Mouse (Mus musculus) heart, adult 2 months (tissue): ENCODE results near the gene Mphosph8. TPM values are rescaled to one million over a fixed set of nuclear protein-coding genes. Genes with fewer than 3 reads are reported as not detected.

ENCODE experiments used
- DNase-seq, 2 experiments: peaks; one replicate each; pipeline ENCODE4 v3.0.0; 2021
- H3K27ac ChIP-seq: fragments of 200-600 bp; 2 replicates; pipeline ENCODE4 v1.8.1; 2022
- H3K27me3 ChIP-seq: fragments of 200-500 bp; 2 replicates; pipeline ENCODE4 v1.6.1; 2012; ENCODE audit warnings: mild to moderate bottlenecking, low read length, inconsistent platforms, mixed read lengths; ENCODE audit not compliant: control insufficient read depth, insufficient read depth
- H3K36me3 ChIP-seq: fragments of 200-500 bp; 2 replicates; pipeline ENCODE4 v1.6.1; 2012; ENCODE audit warnings: low read length, inconsistent platforms; ENCODE audit not compliant: control insufficient read depth, insufficient read depth
- H3K4me1 ChIP-seq: fragments of 200-500 bp; 2 replicates; pipeline ENCODE4 v1.6.1; 2011; ENCODE audit warnings: low read length; ENCODE audit not compliant: control insufficient read depth, insufficient read depth
- H3K4me3 ChIP-seq: fragments of 200-600 bp; 2 replicates; pipeline ENCODE4 v1.8.1; 2022
- H3K79me2 ChIP-seq: fragments of 200-500 bp; replicated peaks from 2 replicates; pipeline ENCODE4 v1.6.1; 2012; ENCODE audit warnings: mild to moderate bottlenecking, inconsistent platforms, low read length, moderate library complexity, mixed read lengths; ENCODE audit not compliant: control insufficient read depth, insufficient read depth
- H3K9ac ChIP-seq: fragments of 200-500 bp; 2 replicates; pipeline ENCODE4 v1.6.1; 2012; ENCODE audit warnings: low read depth, mild to moderate bottlenecking, control low read depth, inconsistent platforms, low read length, mixed read lengths
- CTCF ChIP-seq: fragments of 200-600 bp; IDR thresholded peaks from 2 replicates; pipeline ENCODE4 v1.8.1; 2022; ENCODE audit warnings: antibody characterized with exemption, mild to moderate bottlenecking, moderate library complexity
- EP300 ChIP-seq: fragments of 200-500 bp; IDR thresholded peaks from 2 replicates; pipeline ENCODE4 v1.6.1; 2011; ENCODE audit warnings: low read depth, low read length, control low read depth; ENCODE audit not compliant: insufficient read depth
- POLR2A ChIP-seq: fragments of 200-500 bp; IDR thresholded peaks from 2 replicates; pipeline ENCODE4 v1.6.1; 2011; ENCODE audit warnings: mild to moderate bottlenecking, low read depth, low read length, control low read depth; ENCODE audit not compliant: insufficient read depth
- WGBS: fragments of 180-500 bp; shearing (Covaris S2); methylation state at CpG from one replicate; pipeline ENCODE4 v1.1.7; 2018; 5-methylcytosine and 5-hydroxymethylcytosine counted together
- intact Hi-C: fragments of 180-260 bp; cut with DNase I; formaldehyde crosslinking; loops from one replicate; pipeline ENCODE4 v1.15.1; 2025
- polyA plus RNA-seq: library from polyadenylated mRNA; depleted of rRNA; stranded (reverse); fragments of >200 nt; gene quantifications from 2 replicates; pipeline ENCODE4 v1.2.3, GENCODE M21; 2012
- total RNA-seq, 2 experiments: library from RNA; stranded (reverse); gene quantifications; 2 replicates each; pipeline ENCODE4 v1.2.3; 2021

Gene Mphosph8
- total and polyA plus RNA-seq, 3 experiments = 5.1 to 27.9 (median 25.5) TPM

DNA sequence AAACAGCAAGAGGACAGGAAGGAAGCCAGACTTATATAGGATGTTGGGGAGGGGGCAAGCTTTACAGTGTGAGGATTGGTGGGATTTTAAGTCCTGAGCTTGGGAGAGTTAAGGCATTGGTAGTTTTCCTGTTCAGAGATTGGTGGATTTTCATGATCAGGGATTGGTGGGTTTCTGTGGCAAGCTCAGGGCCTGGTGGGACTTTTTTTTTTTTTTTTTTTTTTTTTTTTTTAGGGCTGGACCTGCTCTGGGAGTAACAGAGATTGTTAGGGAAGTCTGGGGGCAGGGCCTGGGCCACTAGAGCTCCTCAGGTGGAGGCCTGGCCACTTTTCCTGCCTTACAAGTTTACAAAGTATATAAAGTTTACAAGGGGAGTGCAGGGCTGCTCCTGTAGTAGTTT is 18.6 kb upstream of the Mphosph8 start:
- H3K36me3 ChIP-seq = peaks cover 2% of the 10 kb centered on the region
- no peaks in the 10 kb centered on the region for H3K79me2 ChIP-seq
- no peak overlapping the region for H3K27ac ChIP-seq
- H3K4me1 ChIP-seq = no peaks in the 10 kb centered on the region
- H3K9ac ChIP-seq = no peak overlapping the region
- DNase-seq = no peak
- no peaks in the 10 kb centered on the region for H3K27me3 ChIP-seq
- no peak for TF ChIP-seq EP300
- no peak for TF ChIP-seq CTCF
- TF ChIP-seq POLR2A = no peak
- intact Hi-C loops = no loop called here
- H3K4me3 ChIP-seq = no peak overlapping the region

DNA sequence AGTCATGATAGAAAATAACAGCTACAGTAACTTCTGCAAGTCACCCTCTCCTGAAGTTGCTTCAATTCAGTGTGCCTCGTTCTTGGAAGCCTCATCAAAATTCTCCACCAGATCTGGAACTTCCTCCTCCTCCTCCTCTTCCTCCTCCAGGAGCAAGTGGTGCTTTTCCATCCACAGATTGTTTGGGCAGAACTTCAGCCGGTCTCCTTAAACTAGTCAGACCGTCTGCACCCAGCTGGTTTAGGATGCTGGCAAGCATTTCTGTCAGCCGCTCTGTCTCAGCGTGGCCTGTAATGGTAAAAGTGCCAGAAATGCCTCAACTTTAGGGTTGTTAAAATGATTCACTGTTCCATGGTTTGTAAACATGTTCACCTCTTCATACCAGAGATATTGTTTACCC is 2.4 kb upstream of the Mphosph8 start:
- Histone ChIP-seq H3K9ac (no peak overlapping the region), H3K27ac (no peak overlapping the region), H3K4me3 (no peak overlapping the region), H3K79me2 (no peaks in the 10 kb centered on the region), H3K4me1 (peaks cover 3% of the 10 kb centered on the region), H3K36me3 (peaks cover 3% of the 10 kb centered on the region; the same call in 1 of the 2 replicates), H3K27me3 (no peaks in the 10 kb centered on the region)
- TF ChIP-seq EP300 (no peak), POLR2A (no peak), CTCF (no peak)
- DNase-seq = peak; percentile 25 to 28
- intact Hi-C loops = loop anchor here (5.0 kb wide), 2 partner anchors 88 to 142 kb away; partner anchors contain the start of genes Cenpj and Parp4
- 49% methylated on average over 5 of the region's 5 CpGs for WGBS

DNA sequence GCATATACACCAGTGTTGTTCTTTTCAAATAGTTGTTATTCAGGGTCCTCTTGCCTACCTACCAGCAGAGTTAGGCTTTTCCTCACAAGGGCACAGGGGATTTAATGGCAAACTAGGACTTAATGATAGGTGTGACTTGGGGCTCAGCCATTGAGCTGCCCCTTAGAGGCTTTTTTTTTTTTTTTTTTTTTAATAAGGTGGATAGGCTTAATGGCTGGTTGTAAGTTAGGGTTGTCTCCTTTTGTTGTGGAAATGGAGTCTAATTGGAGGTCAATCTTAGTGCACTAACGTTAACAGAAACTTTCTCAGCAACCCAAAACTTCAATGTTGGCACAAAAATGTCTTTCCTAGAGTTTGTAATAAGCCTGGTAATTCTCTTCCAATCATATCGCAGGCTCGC is 1.1 kb upstream of the Mphosph8 start:
- Histone ChIP-seq H3K4me3 (no peak overlapping the region), H3K36me3 (peaks cover 3% of the 10 kb centered on the region; the same call in 1 of the 2 replicates), H3K4me1 (peaks cover 3% of the 10 kb centered on the region), H3K9ac (no peak overlapping the region), H3K27me3 (no peaks in the 10 kb centered on the region), H3K27ac (no peak overlapping the region), H3K79me2 (peaks cover 2% of the 10 kb centered on the region; the same call in 1 of the 2 replicates)
- no peak for DNase-seq
- intact Hi-C loops = loop anchor here (5.0 kb wide), 2 partner anchors 90 to 140 kb away; partner anchors contain the start of genes Cenpj and Parp4
- 87% methylated on average over 3 of the region's 3 CpGs for WGBS
- TF ChIP-seq POLR2A (no peak), CTCF (no peak), EP300 (no peak)

DNA sequence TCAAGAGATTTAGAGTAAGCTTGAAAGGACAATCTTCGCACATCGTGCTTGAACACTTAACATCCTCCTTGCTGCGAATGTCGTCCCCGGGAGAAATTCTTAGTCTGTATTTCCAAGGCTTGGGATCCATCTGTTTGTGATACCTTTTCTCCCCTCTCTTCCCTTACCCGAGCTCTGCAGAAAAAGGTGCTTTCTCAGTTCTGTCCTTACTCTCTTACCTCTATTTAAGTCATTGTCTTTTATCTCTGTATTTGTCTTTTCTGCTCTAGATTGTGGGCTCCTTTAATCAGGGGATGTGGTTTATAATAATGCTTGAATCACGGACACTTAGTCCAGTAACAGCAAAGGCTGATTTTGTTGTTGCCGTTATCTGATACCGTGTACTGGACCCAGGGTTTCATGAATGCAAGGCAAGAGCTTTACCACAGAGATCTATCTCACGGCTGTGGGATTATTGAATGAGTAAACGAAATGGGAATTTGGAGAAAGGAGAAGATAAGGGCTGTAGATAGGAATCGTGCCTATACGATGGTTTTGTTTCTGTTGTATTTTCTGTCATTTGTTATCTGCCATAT is 1.1 kb downstream of the Mphosph8 start:
- H3K4me3 ChIP-seq = peak overlapping the region; percentile 85
- H3K27me3 ChIP-seq = no peaks in the 10 kb centered on the region
- H3K36me3 ChIP-seq = peaks cover 6% of the 10 kb centered on the region
- H3K79me2 ChIP-seq = peaks cover 2% of the 10 kb centered on the region; the same call in 1 of the 2 replicates
- TF ChIP-seq POLR2A (no peak), EP300 (no peak), CTCF (no peak)
- intact Hi-C loops = loop anchor here (5.0 kb wide), 2 partner anchors 92 to 138 kb away; partner anchors contain the start of genes Cenpj and Parp4
- H3K27ac ChIP-seq = peak overlapping the region; percentile 89
- H3K9ac ChIP-seq = peak overlapping the region; percentile 87
- H3K4me1 ChIP-seq = peaks cover 3% of the 10 kb centered on the region
- 4% methylated on average over 13 of the region's 13 CpGs for WGBS
- DNase-seq = no peak

DNA sequence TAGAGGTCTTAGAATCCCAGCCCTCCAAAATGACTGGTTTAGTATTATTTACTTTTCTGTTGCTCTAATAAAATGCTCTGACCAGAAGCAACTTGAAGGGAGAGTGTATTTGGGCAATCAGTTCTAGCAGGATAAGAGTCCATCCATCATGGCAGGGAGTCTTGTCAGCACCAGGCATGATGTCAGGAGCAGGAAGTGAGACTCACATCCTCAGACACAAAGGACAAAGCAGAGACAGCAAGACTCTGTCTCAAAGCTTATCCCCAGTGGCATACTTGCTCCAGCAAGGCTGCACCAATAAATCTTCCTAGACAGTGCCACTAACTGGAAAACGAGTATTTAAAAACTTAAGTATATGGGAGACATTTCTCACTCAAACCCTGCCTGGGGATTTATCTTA is 17.4 kb downstream of the Mphosph8 start:
- no peaks in the 10 kb centered on the region for H3K79me2 ChIP-seq
- intact Hi-C loops = loop anchor here (5.0 kb wide), 1 partner anchor 107 kb away; no protein-coding TSS in a partner anchor
- TF ChIP-seq EP300 = no peak
- no peak for TF ChIP-seq POLR2A
- TF ChIP-seq CTCF = no peak
- WGBS = 44% methylated on average over 1 of the region's 1 CpGs
- no peak overlapping the region for H3K27ac ChIP-seq
- no peaks in the 10 kb centered on the region for H3K27me3 ChIP-seq
- no peaks in the 10 kb centered on the region for H3K4me1 ChIP-seq
- H3K36me3 ChIP-seq = peaks cover 7% of the 10 kb centered on the region
- H3K4me3 ChIP-seq = no peak overlapping the region
- H3K9ac ChIP-seq = no peak overlapping the region
- no peak for DNase-seq

DNA sequence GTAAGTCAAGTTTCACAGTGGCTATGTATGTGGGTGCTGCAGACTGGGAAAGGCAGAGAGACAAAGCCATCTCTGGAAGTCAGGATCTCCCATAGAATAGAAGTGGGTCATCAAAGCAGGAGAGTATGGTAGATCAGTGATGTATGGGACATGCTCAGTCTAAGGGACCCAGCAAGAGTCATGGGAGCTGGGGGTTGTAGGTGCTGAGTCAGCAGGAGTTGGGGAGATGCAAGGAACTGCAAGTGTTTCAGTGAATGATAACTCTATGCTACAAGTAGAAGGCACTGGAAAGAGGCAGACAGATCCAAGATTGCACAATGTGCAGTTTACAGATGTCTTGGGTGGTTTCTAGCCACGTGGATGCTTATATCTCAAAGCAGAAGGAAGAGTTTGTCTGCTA is 21.1 kb downstream of the Mphosph8 start:
- Histone ChIP-seq H3K79me2 (no peaks in the 10 kb centered on the region), H3K4me1 (no peaks in the 10 kb centered on the region), H3K9ac (no peak overlapping the region), H3K27ac (no peak overlapping the region), H3K27me3 (no peaks in the 10 kb centered on the region), H3K4me3 (no peak overlapping the region), H3K36me3 (peaks cover 9% of the 10 kb centered on the region)
- no peak for TF ChIP-seq CTCF
- TF ChIP-seq POLR2A = no peak
- no peak for TF ChIP-seq EP300
- WGBS = 79% methylated on average over 1 of the region's 1 CpGs
- intact Hi-C loops = loop anchor here (5.0 kb wide), 1 partner anchor 103 kb away; no protein-coding TSS in a partner anchor
- no peak for DNase-seq
